Mouse (Mus musculus): Measurements from ENCODE around the gene Appbp2.

Gene Appbp2

GRCm38 (mm10) chr11:85139581-85140540 is 95.1 kb downstream of the Appbp2 start, which contains the start of gene Usp32:
Gene Usp32 (minus strand): TSS chr11:85140161.
- peak; percentile 97 for DNase-seq

- DNase-seq: peak; percentile 18
Observed at GRCm38 (mm10) chr11:85138776-85139474, 96.0 kb downstream of the Appbp2 start.

Data from cerebellum, adult 11 months (tissue).